ENCODE assay signal across 9 mouse cellular contexts in the genomic region with DNA sequence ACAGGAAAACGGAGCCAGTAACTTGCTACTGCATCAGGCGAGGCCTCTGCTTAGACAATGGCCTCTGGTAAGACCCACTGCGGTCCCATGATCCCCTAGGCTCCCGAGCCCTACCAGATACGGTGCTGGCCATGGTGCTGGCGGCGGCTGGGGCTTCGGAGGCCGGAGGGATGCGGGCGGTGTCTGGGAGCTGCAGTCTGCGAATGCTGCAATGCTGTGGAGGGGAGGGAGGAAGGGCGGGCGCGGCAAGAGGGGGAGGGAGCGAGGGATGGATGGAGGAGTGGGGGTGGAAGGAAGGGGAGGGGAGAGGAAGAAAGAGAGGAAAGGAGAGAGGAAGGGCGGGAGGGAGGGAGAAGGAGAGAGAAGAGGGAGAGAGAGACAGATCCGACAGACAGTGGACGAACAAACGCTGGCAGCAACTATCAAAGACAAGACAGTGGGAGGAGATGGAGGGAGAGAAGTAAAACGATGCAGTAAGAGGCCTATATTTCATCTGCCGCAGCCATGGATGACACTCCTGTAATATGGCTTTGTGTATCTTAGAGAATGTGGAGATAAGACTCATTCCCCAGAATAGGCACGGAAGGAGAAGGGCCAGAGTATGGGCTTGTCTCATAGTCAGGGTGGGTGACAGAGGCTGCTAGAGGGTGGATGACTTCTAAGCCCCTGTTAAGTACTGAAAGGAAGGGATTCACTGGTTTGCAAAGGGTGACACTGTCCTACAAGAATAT. TPM values are rescaled to one million over a fixed set of nuclear protein-coding genes. Genes with fewer than 3 reads are reported as not detected.
A peak's percentile ranks its signal among the peaks of the same experiment; 100 is the strongest.
DNase-seq lines count a peak whose midpoint lies in the region; ATAC-seq lines count a peak whose summit lies in the region.
"Had no signal": no experiment of that assay in that cellular context is flagged by ENCODE, and none has a peak within 500 bp of the region (broad histone marks: within the 10 kb centered on the region; RNA-seq: fewer than 3 reads in every experiment).

A gene (minus strand): TSS at position 421 of the 731 bp plus-strand sequence.

- peaks cover 4% of the 10 kb centered on the region; the same call in 1 of the 2 replicates for H3K4me1 ChIP-seq in lung, embryonic 15.5 days
- peaks cover 10% of the 10 kb centered on the region for H3K4me1 ChIP-seq in intestine, embryonic 15.5 days (replicated peaks)
- peaks cover 37% of the 10 kb centered on the region for H3K4me1 ChIP-seq in midbrain, embryonic 13.5 days (replicated peaks)

- ATAC-seq in lung, embryonic 15.5 days (ENCODE audit: borderline replicate concordance, extremely low read depth, low FRiP score, low TSS enrichment): peak; percentile 74; the same call in 1 of the 2 replicates
- ATAC-seq in intestine, embryonic 15.5 days: peak; percentile 75
- peak; percentile 93 for ATAC-seq in midbrain, embryonic 13.5 days

- 4% methylated on average over 20 of the region's 23 CpGs for WGBS in lung, embryonic 15.5 days
- 3% methylated on average over 23 of the region's 23 CpGs for WGBS in intestine, embryonic 15.5 days
- 3% methylated on average over 23 of the region's 23 CpGs for WGBS in midbrain, embryonic 13.5 days

- intact Hi-C loops in left cerebral cortex, postnatal 36 days (cut with DNase I): loop anchor here (5.0 kb wide), 1 partner anchor 127 kb away; a partner anchor contains a TSS

- DNase-seq in lung, postnatal 25 days (ENCODE audit: low spot score): no peak
- peak; percentile 90 to 94 for DNase-seq in cerebellum, postnatal 25 days
- peak; percentile 34 to 57 for DNase-seq in frontal cortex, postnatal 25 days (ENCODE audit: low spot score in 2 of 2)
- peak; percentile 80 to 84 for DNase-seq in left cerebral cortex, postnatal 36 days (ENCODE audit: low spot score in 2 of 2)
- peak; percentile 85 for DNase-seq in telencephalon, adult 2 months (ENCODE audit: low read depth, low spot score)

- H3K4me2 ChIP-seq in lung, embryonic 15.5 days: peak within 1 kb of the TSS; percentile 33; the same call in 1 of the 2 replicates
- H3K4me2 ChIP-seq in intestine, embryonic 15.5 days (replicated peaks): peak within 1 kb of the TSS; percentile 49
- peak within 1 kb of the TSS; percentile 77 for H3K4me2 ChIP-seq in midbrain, embryonic 13.5 days (replicated peaks)

- H3K9me3 ChIP-seq in lung, embryonic 15.5 days: no peaks in the 10 kb centered on the region
- no peaks in the 10 kb centered on the region for H3K9me3 ChIP-seq in intestine, embryonic 15.5 days
- no peaks in the 10 kb centered on the region for H3K9me3 ChIP-seq in midbrain, embryonic 13.5 days
- H3K9me3 ChIP-seq: G1E had no signal

- no peak within 1 kb of the TSS for H3K9ac ChIP-seq in lung, embryonic 15.5 days
- no peak within 1 kb of the TSS for H3K9ac ChIP-seq in intestine, embryonic 15.5 days
- peak within 1 kb of the TSS; percentile 96 for H3K9ac ChIP-seq in midbrain, embryonic 13.5 days (replicated peaks)

- H3K27ac ChIP-seq in lung, embryonic 15.5 days: no peak within 1 kb of the TSS
- no peak within 1 kb of the TSS for H3K27ac ChIP-seq in intestine, embryonic 15.5 days
- H3K27ac ChIP-seq in midbrain, embryonic 13.5 days: peak within 1 kb of the TSS; percentile 96

- H3K4me3 ChIP-seq in lung, embryonic 15.5 days: 0 out of 2 replicates have a peak within 1 kb of the TSS, but pooled peaks have one; percentile 4
- peak within 1 kb of the TSS; percentile 20 for H3K4me3 ChIP-seq in intestine, embryonic 15.5 days (replicated peaks)
- H3K4me3 ChIP-seq in midbrain, embryonic 13.5 days (replicated peaks): peak within 1 kb of the TSS; percentile 89

- H3K27me3 ChIP-seq in lung, embryonic 15.5 days: peaks cover 48% of the 10 kb centered on the region
- peaks cover 31% of the 10 kb centered on the region for H3K27me3 ChIP-seq in intestine, embryonic 15.5 days (replicated peaks)
- peaks cover 14% of the 10 kb centered on the region; the same call in 1 of the 2 replicates for H3K27me3 ChIP-seq in midbrain, embryonic 13.5 days

- no peaks in the 10 kb centered on the region for H3K36me3 ChIP-seq in lung, embryonic 15.5 days
- H3K36me3 ChIP-seq in intestine, embryonic 15.5 days: no peaks in the 10 kb centered on the region
- no peaks in the 10 kb centered on the region for H3K36me3 ChIP-seq in midbrain, embryonic 13.5 days
- H3K36me3 ChIP-seq: G1E had no signal

RNA-seq across cellular contexts. Expression of the gene that starts here (rescaled TPM):
- 3.0 and 7.7 TPM in 2 replicates for polyA plus RNA-seq in lung, embryonic 15.5 days (2015; fragmentation: Nextera tagmentation; extraction: Ambion mirVana)
- polyA plus RNA-seq in intestine, embryonic 15.5 days (2015; fragmentation: Nextera tagmentation; extraction: Ambion mirVana): 44.0 and 44.1 TPM in 2 replicates
- 100 to 1,000 TPM; 592 to 722 TPM for total RNA-seq in left cerebral cortex, postnatal 36 days (2021)
- polyA plus RNA-seq in midbrain, embryonic 13.5 days (2015; fragmentation: Nextera tagmentation; extraction: Ambion mirVana): 996 and 1,042 TPM in 2 replicates
- total RNA-seq: G1E had no signal
- polyA plus RNA-seq: G1E had no signal

Comparison
In these comparisons a context has a peak if more than half of its experiments do, and no peak if none do; other contexts are left out.
1. RNA of the gene that starts here (polyA plus RNA-seq): 996 to 1,042 TPM in midbrain, embryonic 13.5 days; 44.0 to 44.1 TPM in intestine, embryonic 15.5 days and 3.0 to 7.7 TPM in lung, embryonic 15.5 days; every median in the first group is over 10 times any median in the second.
2. H3K4me3 ChIP-seq: peak in every context shown above with its lines; median percentile 89 in midbrain, embryonic 13.5 days; 20 in intestine, embryonic 15.5 days; 4 in lung, embryonic 15.5 days.
3. Peak in every context shown above with its lines, with median percentiles within 50 percentile points of each other: ATAC-seq and H3K4me2 ChIP-seq.